Mouse (Mus musculus) kidney, adult 2 months (tissue): ENCODE measurements at regions not wholly inside any gene's neighbourhood (a gene's known extent, or its start where the extent isn't known, plus 50 kb on each side); places are given as distances from the start of the nearest gene placed in this dataset.

Experiments
- CTCF ChIP-seq: fragments of 200-500 bp; conservative IDR thresholded peaks from 2 replicates; pipeline ENCODE4 v1.5.1; 2011; ENCODE audit warnings: low read depth, mild to moderate bottlenecking, control low read depth, low read length, moderate library complexity, mixed read lengths; ENCODE audit not compliant: insufficient read depth, insufficient read length
- POLR2A ChIP-seq: fragments of 200-500 bp; IDR thresholded peaks from one replicate; pipeline ENCODE4 v1.6.1; 2011; ENCODE audit warnings: low read depth, low read length, control low read depth

- TF ChIP-seq POLR2A (no peak), CTCF (no peak)
Measured at GRCm38 (mm10) chr15:36920886-36921285, 86.7 kb downstream of the Zfp706 start.
